Comparison of ENCODE assay signal across 14 mouse cellular contexts in genomic region chr2:7530461-7531184, GRCm38 (mm10). TPM values are rescaled to one million over a fixed set of nuclear protein-coding genes. Genes with fewer than 3 reads are reported as not detected.
DNase-seq lines count a peak whose midpoint lies in the region; ATAC-seq and TF ChIP-seq lines count a peak whose summit lies in the region.
"Had no signal": no experiment of that assay in that cellular context is flagged by ENCODE, and none has a peak within 500 bp of the region (broad histone marks: within the 10 kb centered on the region; RNA-seq: fewer than 3 reads in every experiment).

No protein-coding gene starts in this region.

- DNase-seq in frontal cortex, postnatal 14 days (ENCODE audit: low spot score in 2 of 2): no peak
- peak; percentile 82 for DNase-seq in brain, embryonic 14.5 days (ENCODE audit: low read depth)
- DNase-seq in hindbrain, embryonic 11.5 days (ENCODE audit: low spot score): peak; percentile 10
- DNase-seq in spleen, adult 12 weeks (ENCODE audit: low spot score): no peak
- no peak for DNase-seq in testis, postnatal 10 days (ENCODE audit: low spot score)
- DNase-seq in natural killer cell, adult 2 months (ENCODE audit: low spot score in 2 of 2): no peak
- DNase-seq: cerebellum, adult 9-10 months; gastrocnemius, postnatal 14 days; kidney, adult 2 months; liver, embryonic 13.5 days; lung, postnatal 10 days had no signal

- TF ChIP-seq CTCF in brain, embryonic 14.5 days (IDR thresholded peaks at IDR 0.05; ENCODE audit: borderline replicate concordance, extremely low read depth, insufficient read depth, insufficient read length): no peak

- TF ChIP-seq POLR2A in brain, embryonic 14.5 days (IDR thresholded peaks at IDR 0.05; ENCODE audit: borderline replicate concordance, extremely low read depth, insufficient read depth, insufficient read length, poor library complexity, severe bottlenecking): no peak

- H3K9ac ChIP-seq in hindbrain, embryonic 11.5 days (ENCODE audit: low read depth, low read length): no peak overlapping the region
- no peak overlapping the region for H3K9ac ChIP-seq in midbrain, embryonic 12.5 days (replicated peaks)
- H3K9ac ChIP-seq: heart, embryonic 12.5 days; liver, embryonic 13.5 days had no signal

- no peak overlapping the region for H3K4me3 ChIP-seq in hindbrain, embryonic 11.5 days (ENCODE audit: low read depth, low read length)
- no peak overlapping the region for H3K4me3 ChIP-seq in midbrain, embryonic 12.5 days
- H3K4me3 ChIP-seq: heart, embryonic 12.5 days; liver, embryonic 13.5 days had no signal

- peak; percentile 29 for ATAC-seq in frontal cortex, adult (ENCODE audit: low TSS enrichment)
- ATAC-seq in hindbrain, embryonic 11.5 days (ENCODE audit: low FRiP score): peak; percentile 27; the same call in 1 of the 2 replicates
- peak; percentile 38; the same call in 1 of the 2 replicates for ATAC-seq in midbrain, embryonic 12.5 days (ENCODE audit: low FRiP score, low read depth)

- H3K4me2 ChIP-seq in hindbrain, embryonic 11.5 days (replicated peaks; ENCODE audit: low read depth, low read length): no peak overlapping the region
- H3K4me2 ChIP-seq in midbrain, embryonic 12.5 days (replicated peaks): no peak overlapping the region
- H3K4me2 ChIP-seq: heart, embryonic 12.5 days; liver, embryonic 13.5 days had no signal

- WGBS in hindbrain, embryonic 11.5 days: 44% methylated on average over 8 of the region's 8 CpGs
- WGBS in midbrain, embryonic 12.5 days: 26% methylated on average over 8 of the region's 8 CpGs

- H3K4me1 ChIP-seq in hindbrain, embryonic 11.5 days (replicated peaks; ENCODE audit: control insufficient read depth, insufficient read depth, low read length): 0 out of 2 replicates have a peak, but pooled peaks cover 2% of the 10 kb centered on the region
- peaks cover 22% of the 10 kb centered on the region for H3K4me1 ChIP-seq in midbrain, embryonic 12.5 days
- H3K4me1 ChIP-seq: liver, embryonic 13.5 days had no signal

- H3K27me3 ChIP-seq in hindbrain, embryonic 11.5 days (ENCODE audit: control insufficient read depth, insufficient read depth, low read length): no peaks in the 10 kb centered on the region
- no peaks in the 10 kb centered on the region for H3K27me3 ChIP-seq in midbrain, embryonic 12.5 days
- H3K27me3 ChIP-seq: heart, embryonic 12.5 days; liver, embryonic 13.5 days had no signal

- no peak overlapping the region for H3K27ac ChIP-seq in hindbrain, embryonic 11.5 days (ENCODE audit: low read depth, low read length)
- H3K27ac ChIP-seq in midbrain, embryonic 12.5 days (replicated peaks): 0 out of 2 replicates have a peak overlapping the region, but pooled peaks have one; percentile 56
- H3K27ac ChIP-seq: liver, embryonic 13.5 days had no signal

- H3K36me3 ChIP-seq in hindbrain, embryonic 11.5 days (ENCODE audit: control insufficient read depth, insufficient read depth, low read length): no peaks in the 10 kb centered on the region
- H3K36me3 ChIP-seq in midbrain, embryonic 12.5 days: no peaks in the 10 kb centered on the region
- H3K36me3 ChIP-seq: heart, embryonic 12.5 days; liver, embryonic 13.5 days had no signal

- no peaks in the 10 kb centered on the region for H3K9me3 ChIP-seq in hindbrain, embryonic 11.5 days (ENCODE audit: control insufficient read depth, low read length)
- H3K9me3 ChIP-seq in midbrain, embryonic 12.5 days: no peaks in the 10 kb centered on the region
- H3K9me3 ChIP-seq: heart, embryonic 12.5 days; liver, embryonic 13.5 days had no signal

RNA-seq across cellular contexts. Expression of gene Celf2, which starts 21.3 kb away (rescaled TPM):
- 161 and 186 TPM in 2 replicates for polyA plus RNA-seq in brain, embryonic 14.5 days (2012; rRNA removed)
- 82.4 and 89.3 TPM in 2 replicates for polyA plus RNA-seq in hindbrain, embryonic 11.5 days (2014; fragmentation: Nextera tagmentation; extraction: Ambion mirVana)
- polyA plus RNA-seq in midbrain, embryonic 12.5 days (2016; fragmentation: Nextera tagmentation; extraction: Ambion mirVana): 131 and 133 TPM in 2 replicates

Comparison
In these comparisons a context has a peak if more than half of its experiments do, and no peak if none do; other contexts are left out.
1. DNase-seq: peak in brain, embryonic 14.5 days (single experiment) and hindbrain, embryonic 11.5 days (single experiment); none in frontal cortex, postnatal 14 days (0 of 2), spleen, adult 12 weeks (single experiment), testis, postnatal 10 days (single experiment) and natural killer cell, adult 2 months (0 of 2).
2. Peak in every context shown above with its lines, with median percentiles within 50 percentile points of each other: ATAC-seq.